Mouse (Mus musculus) kidney, embryonic 15.5 days (tissue): ENCODE results near the gene Atp1b2. TPM values are rescaled to one million over a fixed set of nuclear protein-coding genes. Genes with fewer than 3 reads are reported as not detected.

Source experiments
- ATAC-seq: fragments of 200-750 bp; cut with Nextera tagmentation; replicated peaks from 2 replicates; pipeline ENCODE4 v1.8.0; 2017; ENCODE audit warnings: moderate TSS enrichment; ENCODE audit not compliant: low FRiP score
- H3K27ac ChIP-seq: fragments of 300-500 bp; sonication (generic); 2 replicates; pipeline ENCODE4 v1.5.1; 2015; ENCODE audit warnings: mild to moderate bottlenecking, inconsistent platforms
- H3K27me3 ChIP-seq: fragments of 300-500 bp; sonication (generic); 2 replicates; pipeline ENCODE4 v1.6.1; 2015; ENCODE audit warnings: inconsistent platforms
- H3K36me3 ChIP-seq: fragments of 300-500 bp; sonication (generic); 2 replicates; pipeline ENCODE4 v1.6.1; 2015; ENCODE audit warnings: inconsistent platforms
- H3K4me1 ChIP-seq: fragments of 300-500 bp; sonication (generic); 2 replicates; pipeline ENCODE4 v1.6.1; 2015; ENCODE audit warnings: inconsistent platforms
- H3K4me2 ChIP-seq: fragments of 300-500 bp; sonication (generic); 2 replicates; pipeline ENCODE4 v1.6.1; 2015; ENCODE audit warnings: moderate library complexity, mild to moderate bottlenecking, inconsistent platforms
- H3K4me3 ChIP-seq: fragments of 300-500 bp; sonication (generic); replicated peaks from 2 replicates; pipeline ENCODE4 v1.5.1; 2015; ENCODE audit warnings: mild to moderate bottlenecking, inconsistent platforms
- H3K9ac ChIP-seq: fragments of 300-500 bp; sonication (generic); 2 replicates; pipeline ENCODE4 v1.6.1; 2015; ENCODE audit warnings: mild to moderate bottlenecking, inconsistent platforms
- H3K9me3 ChIP-seq: fragments of 300-500 bp; sonication (generic); replicated peaks from 2 replicates; pipeline ENCODE4 v1.6.1; 2016; ENCODE audit warnings: inconsistent platforms
- WGBS: fragments of 180-500 bp; shearing (Covaris S2); methylation state at CpG from one replicate; pipeline ENCODE4 v1.1.7; 2015; ENCODE audit warnings: mixed read lengths; 5-methylcytosine and 5-hydroxymethylcytosine counted together
- microRNA counts: library from miRNA; unstranded; fragments of <30 nt; microRNA quantifications from one replicate; lab custom pipeline; 2016
- microRNA-seq: library from miRNA; unstranded; fragments of <30 nt; microRNA quantifications from one replicate; pipeline ENCODE4, GENCODE M21; 2016
- polyA plus RNA-seq: library from polyadenylated mRNA; unstranded; fragments of >200 nt; fragmentation: Nextera tagmentation; extraction: Ambion mirVana; gene quantifications from 2 replicates; pipeline ENCODE4 v1.2.1, GENCODE M21; 2015

The Atp1b2 gene
- polyA plus RNA-seq, 1 experiment from 2014 or later = 13.5 TPM

GRCm38 (mm10) chr11:69553341-69553721 is 52.4 kb downstream of the Atp1b2 start:
- H3K9me3 ChIP-seq = no peaks in the 10 kb centered on the region
- 16% methylated on average over 2 of the region's 2 CpGs for WGBS
- no peak for ATAC-seq
- no peak overlapping the region for H3K9ac ChIP-seq
- peaks cover 14% of the 10 kb centered on the region for H3K27me3 ChIP-seq
- peaks cover 40% of the 10 kb centered on the region for H3K4me1 ChIP-seq
- no peak overlapping the region for H3K4me3 ChIP-seq
- H3K36me3 ChIP-seq = no peaks in the 10 kb centered on the region
- H3K4me2 ChIP-seq = no peak overlapping the region
- H3K27ac ChIP-seq = no peak overlapping the region

DNA sequence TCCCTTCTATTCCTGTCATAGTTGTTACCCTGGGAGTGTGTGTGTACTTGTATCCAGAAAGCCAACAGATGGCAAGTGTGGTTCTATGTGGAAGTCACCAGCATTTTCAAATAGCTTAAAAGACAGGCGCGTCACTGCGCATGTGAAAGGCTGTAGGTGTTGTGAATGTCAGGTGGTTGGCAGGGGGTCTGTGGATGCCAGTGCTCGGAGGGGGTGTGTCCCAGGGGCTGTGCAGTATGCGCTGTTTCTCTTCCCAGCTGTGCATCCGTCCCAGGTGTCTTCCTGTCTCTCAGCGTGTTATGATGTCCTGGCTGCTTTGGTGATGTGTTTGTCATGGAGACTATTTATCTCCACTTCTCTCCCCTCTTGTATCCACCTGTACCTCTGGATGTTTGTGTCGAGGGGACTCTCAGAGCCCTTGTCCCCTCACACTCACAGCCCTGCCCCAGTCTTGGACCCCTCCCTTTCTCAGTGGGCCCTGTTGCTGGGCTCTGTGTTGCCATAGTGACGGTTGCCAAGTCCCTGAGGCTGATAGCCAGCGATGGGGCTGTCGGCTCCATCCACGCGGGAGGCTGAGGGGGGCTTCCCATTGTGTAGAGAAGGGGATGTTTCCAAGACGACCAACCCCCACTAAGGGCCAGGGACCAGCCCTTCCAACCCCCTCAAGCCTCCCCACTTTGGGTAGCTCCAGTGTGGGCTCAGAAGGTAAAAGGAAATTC is 53.0 kb downstream of the Atp1b2 start:
- 26% methylated on average over 14 of the region's 14 CpGs for WGBS
- H3K9ac ChIP-seq = no peak overlapping the region
- H3K9me3 ChIP-seq = no peaks in the 10 kb centered on the region
- no peaks in the 10 kb centered on the region for H3K36me3 ChIP-seq
- peaks cover 37% of the 10 kb centered on the region for H3K4me1 ChIP-seq
- H3K27ac ChIP-seq = no peak overlapping the region
- H3K4me3 ChIP-seq = no peak overlapping the region
- H3K27me3 ChIP-seq = peaks cover 19% of the 10 kb centered on the region
- ATAC-seq = no peak
- H3K4me2 ChIP-seq = no peak overlapping the region

DNA sequence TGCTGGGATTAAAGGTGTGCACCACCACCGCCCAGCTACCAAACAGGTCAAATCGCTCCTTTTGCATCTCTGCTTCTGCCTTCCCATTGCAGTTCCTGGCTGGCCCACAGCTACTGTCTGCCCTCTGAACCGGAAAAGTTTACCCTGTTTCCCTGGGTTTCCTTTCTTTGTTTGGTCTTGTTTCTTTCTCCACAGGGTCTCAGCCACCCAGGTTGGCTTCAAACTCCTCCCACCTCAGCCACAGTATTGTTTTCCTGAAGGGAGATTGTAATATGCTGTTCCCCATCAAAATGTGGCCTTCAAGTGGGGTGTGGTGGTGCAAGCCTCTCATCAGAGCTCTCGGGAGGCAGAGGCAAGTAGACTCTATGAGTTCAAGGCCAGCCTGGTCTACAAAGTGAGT is 54.4 kb downstream of the Atp1b2 start:
- no peak for ATAC-seq
- H3K9ac ChIP-seq = no peak overlapping the region
- H3K4me3 ChIP-seq = no peak overlapping the region
- no peaks in the 10 kb centered on the region for H3K9me3 ChIP-seq
- peaks cover 16% of the 10 kb centered on the region for H3K27me3 ChIP-seq
- peaks cover 45% of the 10 kb centered on the region for H3K4me1 ChIP-seq
- no peak overlapping the region for H3K4me2 ChIP-seq
- 77% methylated on average over 4 of the region's 4 CpGs for WGBS
- H3K27ac ChIP-seq = no peak overlapping the region
- no peaks in the 10 kb centered on the region for H3K36me3 ChIP-seq

MicroRNAs within 50 kb of the gene (microRNA counts, 519-probe panel; counts per million panel counts)
- 2,727 counts per million, percentile 65 among the panel's probes with 10 or more counts for microRNA mmu-miR-467f (lab: Ali Mortazavi, UCI)

Small RNAs within 50 kb of the gene (microRNA-seq; reads per million reads assigned to microRNA genes)
- not detected for gene Mir467f

Other genes with a start within 250 kb of the Atp1b2 start
- 54.8 and 62.8 TPM in 2 replicates for gene Chd3, start 236.5 kb downstream of the Atp1b2 start, polyA plus RNA-seq
- gene Naa38, start 210.5 kb downstream of the Atp1b2 start, polyA plus RNA-seq = 153 and 155 TPM in 2 replicates
- gene Cyb5d1, start 210.3 kb downstream of the Atp1b2 start, polyA plus RNA-seq = 30.2 and 30.5 TPM in 2 replicates
- gene Tmem88, start 207.7 kb downstream of the Atp1b2 start, polyA plus RNA-seq = 41.9 and 44.3 TPM in 2 replicates
- gene Kdm6b, start 192.3 kb downstream of the Atp1b2 start, polyA plus RNA-seq = 32.6 and 33.0 TPM in 2 replicates
- 0.73 and 0.87 TPM in 2 replicates for gene Dnah2, start 56.8 kb downstream of the Atp1b2 start, polyA plus RNA-seq
- 11.9 and 14.3 TPM in 2 replicates for gene Efnb3, start 45.7 kb downstream of the Atp1b2 start, polyA plus RNA-seq
- 26.6 and 27.9 TPM in 2 replicates for gene Wrap53, start 25.7 kb downstream of the Atp1b2 start, polyA plus RNA-seq
- gene Trp53, start 25.6 kb downstream of the Atp1b2 start, polyA plus RNA-seq = 175 and 195 TPM in 2 replicates
- 0.30 and 0.49 TPM in 2 replicates for gene Shbg, start 12.0 kb upstream of the Atp1b2 start, polyA plus RNA-seq
- 17.8 and 23.1 TPM in 2 replicates for gene Sat2, start 16.1 kb upstream of the Atp1b2 start, polyA plus RNA-seq
- gene Fxr2, start 27.0 kb upstream of the Atp1b2 start, polyA plus RNA-seq = 29.2 TPM in 2 replicates
- 0.18 and 0.19 TPM in 2 replicates for gene Sox15, start 49.4 kb upstream of the Atp1b2 start, polyA plus RNA-seq
- gene Mpdu1, start 56.7 kb upstream of the Atp1b2 start, polyA plus RNA-seq = 71.8 and 78.0 TPM in 2 replicates
- gene Cd68, start 60.2 kb upstream of the Atp1b2 start, polyA plus RNA-seq = 10.0 and 14.1 TPM in 2 replicates
- 586 and 589 TPM in 2 replicates for gene Eif4a1, start 66.5 kb upstream of the Atp1b2 start, polyA plus RNA-seq
- gene Senp3, start 76.1 kb upstream of the Atp1b2 start, polyA plus RNA-seq = 91.6 and 95.2 TPM in 2 replicates
- 0.45 and 0.53 TPM in 2 replicates for gene Tnfsf13, start 79.8 kb upstream of the Atp1b2 start, polyA plus RNA-seq
- gene Tnfsf12, start 89.9 kb upstream of the Atp1b2 start, polyA plus RNA-seq = 9.1 and 11.1 TPM in 2 replicates
- gene Tnfsfm13, start 90.2 kb upstream of the Atp1b2 start, polyA plus RNA-seq = 4.5 and 7.0 TPM in 2 replicates
- 29.9 and 31.1 TPM in 2 replicates for gene Polr2a, start 152.7 kb upstream of the Atp1b2 start, polyA plus RNA-seq
- 0.27 and 0.36 TPM in 2 replicates for gene Slc35g3, start 156.0 kb upstream of the Atp1b2 start, polyA plus RNA-seq
- gene Zbtb4, start 160.0 kb upstream of the Atp1b2 start, polyA plus RNA-seq = 1.9 and 2.8 TPM in 2 replicates
- 11.4 and 12.3 TPM in 2 replicates for gene Chrnb1, start 190.0 kb upstream of the Atp1b2 start, polyA plus RNA-seq
- gene Fgf11, start 195.9 kb upstream of the Atp1b2 start, polyA plus RNA-seq = 2.0 and 2.5 TPM in 2 replicates
- gene Tmem102, start 199.7 kb upstream of the Atp1b2 start, polyA plus RNA-seq = 8.3 TPM in 2 replicates
- not detected in 2 replicates for gene Gm39566, start 209.4 kb upstream of the Atp1b2 start, polyA plus RNA-seq
- gene Spem2, start 212.5 kb upstream of the Atp1b2 start, polyA plus RNA-seq = not detected in 2 replicates
- 0.14 and 0.32 TPM in 2 replicates for gene Spem1, start 216.2 kb upstream of the Atp1b2 start, polyA plus RNA-seq
- 5.6 and 7.6 TPM in 2 replicates for gene Nlgn2, start 231.8 kb upstream of the Atp1b2 start, polyA plus RNA-seq
- gene Tmem256, start 232.6 kb upstream of the Atp1b2 start, polyA plus RNA-seq = 409 and 443 TPM in 2 replicates
- 96.5 and 105 TPM in 2 replicates for gene Plscr3, start 240.4 kb upstream of the Atp1b2 start, polyA plus RNA-seq